Mouse (Mus musculus): Measurements from ENCODE around the gene Aldh1a1. TPM values are rescaled to one million over a fixed set of nuclear protein-coding genes. Genes with fewer than 3 reads are reported as not detected.
"Not testable (repeated sequence)": the region's sequence is repeated elsewhere in the genome, so short reads cannot be mapped to it uniquely, and the experiment has no call there.

The Aldh1a1 gene
- polyA plus RNA-seq, 1 experiment = 49.9 TPM

DNA sequence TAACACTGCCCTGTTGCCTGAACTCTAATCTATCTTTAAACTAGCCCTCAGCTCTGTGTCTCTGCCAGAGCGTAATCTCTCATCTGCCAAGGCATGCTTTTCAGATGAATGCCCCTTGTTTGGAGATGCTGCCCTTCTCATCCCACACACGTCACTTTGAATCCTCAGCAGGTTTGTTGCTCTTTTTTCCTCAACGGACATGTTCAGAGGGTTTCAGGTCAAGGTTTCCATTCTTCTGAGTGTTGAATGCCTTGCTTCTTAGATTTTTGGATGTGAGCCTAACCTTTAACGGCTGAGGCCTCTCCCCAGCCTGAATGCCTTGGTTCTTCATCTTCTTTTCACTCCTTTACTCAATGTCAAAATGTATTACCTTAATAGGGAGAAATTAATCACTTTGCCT lies 16.1 kb downstream of the Aldh1a1 start:
- WGBS = 71% methylated on average over 4 of the region's 4 CpGs
- H3K4me3 ChIP-seq (replicated peaks; ENCODE audit: control insufficient read depth, low read depth, low read length) = no peak overlapping the region
- H3K27ac ChIP-seq (ENCODE audit: control insufficient read depth, insufficient read depth, low read depth, low read length, poor library complexity) = no peak overlapping the region
- H3K4me1 ChIP-seq (ENCODE audit: control insufficient read depth, insufficient read depth, low read length) = no peaks in the 10 kb centered on the region
- no peak for TF ChIP-seq CTCF (IDR thresholded peaks at IDR 0.05; ENCODE audit: control insufficient read depth, insufficient read depth, low read length)
- no peak for TF ChIP-seq POLR2A (IDR thresholded peaks at IDR 0.05; ENCODE audit: borderline replicate concordance, control insufficient read depth, low read depth, low read length)

DNA sequence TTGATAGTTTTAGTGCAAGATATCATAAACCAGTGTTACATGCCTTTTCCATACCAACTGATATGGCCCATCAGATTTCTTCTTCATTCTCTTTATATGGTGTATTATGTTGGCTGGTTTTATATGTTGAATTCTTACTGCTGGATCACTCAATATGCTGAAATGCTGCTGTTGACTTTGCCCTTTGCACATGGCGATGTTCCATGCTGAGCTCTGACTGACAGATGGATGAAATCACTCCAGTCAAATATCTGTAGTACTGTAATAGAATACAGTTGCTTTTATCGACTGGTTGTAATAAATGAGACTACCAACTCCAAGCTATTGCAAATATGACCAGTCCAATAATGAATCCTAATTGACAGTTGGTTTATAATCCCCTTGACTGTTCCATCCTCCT lies 19.5 kb downstream of the Aldh1a1 start:
- 77% methylated on average over 2 of the region's 2 CpGs for WGBS
- no peak overlapping the region for H3K4me3 ChIP-seq (replicated peaks; ENCODE audit: control insufficient read depth, low read depth, low read length)
- no peak overlapping the region for H3K27ac ChIP-seq (ENCODE audit: control insufficient read depth, insufficient read depth, low read depth, low read length, poor library complexity)
- TF ChIP-seq POLR2A (IDR thresholded peaks at IDR 0.05; ENCODE audit: borderline replicate concordance, control insufficient read depth, low read depth, low read length) (no peak), CTCF (IDR thresholded peaks at IDR 0.05; ENCODE audit: control insufficient read depth, insufficient read depth, low read length) (no peak)
- no peaks in the 10 kb centered on the region for H3K4me1 ChIP-seq (ENCODE audit: control insufficient read depth, insufficient read depth, low read length)

DNA sequence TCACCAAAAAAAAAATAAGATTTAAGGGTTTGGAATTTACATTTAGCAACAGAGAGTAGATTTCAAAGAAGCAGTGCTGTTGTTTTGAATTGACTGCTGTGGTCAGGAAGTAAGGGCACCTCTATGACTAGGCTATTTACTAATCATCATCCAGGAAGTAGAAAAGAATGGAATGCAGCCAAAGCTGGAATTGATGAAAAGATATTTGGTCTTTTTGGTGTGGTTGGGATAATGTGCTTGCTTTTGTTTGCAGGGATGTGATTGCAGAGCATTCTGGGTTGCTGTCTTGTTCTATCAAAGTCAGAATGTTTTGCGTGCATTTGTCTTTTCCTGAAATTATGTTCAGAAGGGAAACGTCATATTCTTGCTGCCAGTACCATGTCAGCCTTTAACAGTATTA lies 20.7 kb downstream of the Aldh1a1 start:
- WGBS = 78% methylated on average over 2 of the region's 2 CpGs

DNA sequence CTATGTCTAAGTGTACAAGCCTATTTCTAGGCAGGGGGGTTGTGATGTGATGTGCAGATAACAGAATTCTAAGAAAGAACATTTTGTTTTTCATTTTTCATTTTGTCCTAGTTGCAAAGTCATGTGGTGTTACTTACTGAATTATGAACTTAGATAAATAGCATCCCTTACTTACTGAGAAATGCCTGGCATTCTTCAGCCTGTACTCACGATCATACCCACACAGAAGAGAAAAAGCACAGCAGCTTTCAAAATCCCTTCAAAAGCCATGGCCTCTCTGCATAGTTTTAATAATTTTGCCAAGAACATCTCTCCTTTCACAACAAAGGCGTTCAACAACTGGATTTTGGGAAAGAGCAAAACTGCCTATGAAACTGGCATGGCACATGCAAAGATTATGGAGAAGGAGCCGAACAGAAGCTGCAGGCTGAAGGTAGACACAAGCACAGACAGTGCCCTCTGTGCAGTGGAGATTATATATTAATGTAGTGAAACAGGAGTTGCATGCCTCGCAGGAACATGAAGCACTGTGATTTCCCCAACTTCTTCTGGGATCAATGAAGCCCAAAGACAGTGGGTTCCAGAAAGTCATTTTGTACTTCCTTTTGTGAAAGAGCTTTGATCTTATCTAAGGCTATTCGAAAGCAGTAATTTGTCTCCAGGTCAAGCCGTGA lies 21.3 kb downstream of the Aldh1a1 start:
- H3K4me1 ChIP-seq (ENCODE audit: control insufficient read depth, insufficient read depth, low read length) = no peaks in the 10 kb centered on the region
- H3K4me3 ChIP-seq (replicated peaks; ENCODE audit: control insufficient read depth, low read depth, low read length) = no peak overlapping the region
- WGBS = 73% methylated on average over 6 of the region's 6 CpGs
- TF ChIP-seq POLR2A (IDR thresholded peaks at IDR 0.05; ENCODE audit: borderline replicate concordance, control insufficient read depth, low read depth, low read length) (no peak), CTCF (IDR thresholded peaks at IDR 0.05; ENCODE audit: control insufficient read depth, insufficient read depth, low read length) (no peak)
- no peak overlapping the region for H3K27ac ChIP-seq (ENCODE audit: control insufficient read depth, insufficient read depth, low read depth, low read length, poor library complexity)

More for the DNA sequence above, 20.7 kb downstream of the Aldh1a1 start:
- Histone ChIP-seq H3K4me3 (replicated peaks; ENCODE audit: control insufficient read depth, low read depth, low read length) (no peak overlapping the region), H3K27ac (ENCODE audit: control insufficient read depth, insufficient read depth, low read depth, low read length, poor library complexity) (no peak overlapping the region), H3K4me1 (ENCODE audit: control insufficient read depth, insufficient read depth, low read length) (no peaks in the 10 kb centered on the region)
- TF ChIP-seq CTCF (IDR thresholded peaks at IDR 0.05; ENCODE audit: control insufficient read depth, insufficient read depth, low read length) (no peak), POLR2A (IDR thresholded peaks at IDR 0.05; ENCODE audit: borderline replicate concordance, control insufficient read depth, low read depth, low read length) (no peak)

DNA sequence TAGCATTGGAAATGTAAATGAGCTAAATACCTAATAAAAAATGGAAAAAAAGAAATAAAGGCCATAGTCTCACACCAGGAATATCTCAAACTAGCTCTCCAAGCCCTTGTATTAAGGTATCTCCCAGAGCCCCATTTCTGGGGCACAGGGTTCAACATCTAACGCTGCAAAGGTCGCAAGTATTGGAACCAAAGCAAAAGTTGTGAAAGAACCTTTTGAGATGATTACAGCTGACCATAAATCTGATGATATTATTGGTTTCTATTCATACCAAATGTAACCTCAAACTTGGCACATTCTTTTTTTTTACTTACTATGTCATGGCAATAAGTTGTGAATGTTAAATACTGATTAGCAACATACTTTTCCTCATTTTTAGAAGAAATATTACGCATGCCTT lies 24.0 kb downstream of the Aldh1a1 start:
- no peak overlapping the region for H3K27ac ChIP-seq (ENCODE audit: control insufficient read depth, insufficient read depth, low read depth, low read length, poor library complexity)
- no peaks in the 10 kb centered on the region for H3K4me1 ChIP-seq (ENCODE audit: control insufficient read depth, insufficient read depth, low read length)
- WGBS = 83% methylated on average over 3 of the region's 3 CpGs
- no peak overlapping the region for H3K4me3 ChIP-seq (replicated peaks; ENCODE audit: control insufficient read depth, low read depth, low read length)
- TF ChIP-seq POLR2A (IDR thresholded peaks at IDR 0.05; ENCODE audit: borderline replicate concordance, control insufficient read depth, low read depth, low read length) (no peak), CTCF (IDR thresholded peaks at IDR 0.05; ENCODE audit: control insufficient read depth, insufficient read depth, low read length) (no peak)

DNA sequence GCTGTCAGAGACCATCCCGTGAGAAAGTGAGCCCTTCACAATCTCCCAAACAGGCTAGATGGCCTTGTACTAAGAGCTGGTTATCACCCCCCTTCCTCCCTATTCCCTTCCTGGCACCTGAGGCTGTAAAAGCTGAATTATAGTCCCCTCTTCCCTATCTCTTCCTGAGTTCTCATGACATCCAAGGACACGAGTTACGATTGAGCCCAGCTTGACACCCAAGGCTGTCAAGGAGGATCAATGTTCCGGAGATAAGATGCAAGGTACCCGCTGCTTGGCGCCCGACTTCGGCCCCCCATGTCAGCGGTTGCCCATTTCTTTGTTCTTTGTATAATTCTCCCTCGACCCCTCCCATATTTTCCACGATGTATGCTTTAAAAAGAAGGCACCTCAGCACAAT lies 36.6 kb downstream of the Aldh1a1 start:
- H3K4me3 ChIP-seq (replicated peaks; ENCODE audit: control insufficient read depth, low read depth, low read length); H3K4me1 ChIP-seq (ENCODE audit: control insufficient read depth, insufficient read depth, low read length); H3K27ac ChIP-seq (ENCODE audit: control insufficient read depth, insufficient read depth, low read depth, low read length, poor library complexity): not testable (repeated sequence)
- 70% methylated on average over 11 of the region's 11 CpGs for WGBS

DNA sequence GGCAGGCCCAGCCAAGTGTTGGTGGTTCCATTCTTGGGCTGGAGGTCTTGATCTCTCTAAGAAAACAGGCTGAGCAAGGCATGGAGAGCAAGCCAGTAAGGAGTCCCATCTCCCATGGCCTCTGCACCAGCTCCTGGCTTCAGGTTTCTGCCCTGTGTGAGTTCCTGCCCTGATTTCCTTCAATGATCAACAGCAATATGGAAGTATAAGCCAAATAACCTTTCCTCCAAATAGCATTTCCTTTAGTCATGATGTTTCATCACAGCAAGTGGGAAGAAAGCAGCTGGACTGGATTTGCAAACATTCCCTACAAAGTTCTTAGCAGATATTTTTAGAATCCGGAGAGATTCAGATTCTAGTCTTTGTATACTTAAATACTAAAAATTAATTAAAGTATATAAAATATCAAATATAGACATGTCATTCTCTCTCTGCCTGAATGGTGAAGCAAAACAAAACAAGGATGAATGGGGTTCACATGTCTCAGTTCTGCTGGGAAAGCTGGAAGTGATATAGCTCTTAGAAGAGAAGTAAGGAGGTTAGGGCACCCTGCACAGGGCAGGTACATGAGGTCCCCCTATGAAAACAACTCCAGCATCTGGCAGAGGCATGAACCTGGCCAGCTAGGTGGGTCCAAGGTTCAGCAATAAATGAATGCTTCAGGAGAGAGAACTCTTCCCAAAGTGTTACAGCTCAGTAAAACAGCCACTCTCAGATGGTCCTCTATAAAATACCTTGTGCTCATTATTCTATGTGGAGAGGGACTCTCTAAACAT lies 37.6 kb downstream of the Aldh1a1 start:
- no peaks in the 10 kb centered on the region for H3K4me1 ChIP-seq (ENCODE audit: control insufficient read depth, insufficient read depth, low read length)
- no peak for TF ChIP-seq POLR2A (IDR thresholded peaks at IDR 0.05; ENCODE audit: borderline replicate concordance, control insufficient read depth, low read depth, low read length)
- TF ChIP-seq CTCF (IDR thresholded peaks at IDR 0.05; ENCODE audit: control insufficient read depth, insufficient read depth, low read length) = no peak
- WGBS = 91% methylated on average over 1 of the region's 1 CpGs
- no peak overlapping the region for H3K4me3 ChIP-seq (replicated peaks; ENCODE audit: control insufficient read depth, low read depth, low read length)
- no peak overlapping the region for H3K27ac ChIP-seq (ENCODE audit: control insufficient read depth, insufficient read depth, low read depth, low read length, poor library complexity)

DNA sequence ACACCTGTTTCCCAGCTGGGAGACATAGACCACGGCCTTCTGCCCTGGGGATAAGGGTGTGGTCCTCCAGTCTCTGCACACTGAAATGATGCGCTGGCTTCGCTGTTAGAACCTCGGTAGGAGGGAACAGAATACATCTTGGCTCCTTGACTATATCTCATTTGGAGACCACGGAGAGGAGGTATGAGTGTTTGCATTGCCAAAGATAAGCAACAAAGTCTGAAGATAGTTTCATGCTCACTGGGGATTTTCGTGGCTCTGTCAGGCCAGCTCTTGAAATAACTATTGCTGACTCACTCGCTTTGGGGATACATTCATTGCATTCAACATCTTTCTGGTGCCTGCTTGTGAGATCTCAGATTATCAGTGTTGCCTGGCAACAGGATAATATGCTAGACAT lies 44.0 kb downstream of the Aldh1a1 start:
- no peak overlapping the region for H3K4me3 ChIP-seq (replicated peaks; ENCODE audit: control insufficient read depth, low read depth, low read length)
- no peaks in the 10 kb centered on the region for H3K4me1 ChIP-seq (ENCODE audit: control insufficient read depth, insufficient read depth, low read length)
- 58% methylated on average over 7 of the region's 7 CpGs for WGBS

More for the DNA sequence above, 44.0 kb downstream of the Aldh1a1 start:
- no peak for TF ChIP-seq CTCF (IDR thresholded peaks at IDR 0.05; ENCODE audit: control insufficient read depth, insufficient read depth, low read length)
- no peak for TF ChIP-seq POLR2A (IDR thresholded peaks at IDR 0.05; ENCODE audit: borderline replicate concordance, control insufficient read depth, low read depth, low read length)
- H3K27ac ChIP-seq (ENCODE audit: control insufficient read depth, insufficient read depth, low read depth, low read length, poor library complexity) = no peak overlapping the region
